Mouse (Mus musculus) kidney, postnatal 25 days (tissue): Measurements from ENCODE around the gene Ak4.

Experiments used
- DNase-seq, 2 experiments: peaks; one replicate each; pipeline ENCODE4 v3.0.0; 2021; ENCODE audit warnings: mixed read lengths in 2 of 2

Gene Ak4

DNA sequence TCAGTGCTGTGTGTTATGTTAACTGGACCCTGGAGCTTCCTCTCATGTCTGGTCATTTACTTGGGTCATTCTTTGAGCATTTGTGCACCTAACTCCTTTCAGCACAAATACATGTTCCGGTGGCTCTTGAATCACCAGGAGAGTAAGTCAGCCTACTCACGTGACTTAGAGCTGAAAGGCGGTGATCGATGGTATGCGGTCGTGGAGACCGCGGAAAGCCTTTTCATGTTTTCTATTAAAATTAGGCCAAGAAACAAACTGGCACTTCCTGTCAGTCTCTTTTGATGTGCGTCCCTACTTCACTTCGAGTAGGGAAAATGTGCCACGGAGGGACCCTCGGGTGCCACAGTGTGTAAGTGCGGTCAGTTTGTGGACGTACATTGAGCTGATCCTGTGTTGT is 96.8 kb downstream of the Ak4 start:
- DNase-seq, result no peak
